Mouse (Mus musculus): ENCODE measurements around the gene Hrh3. TPM values are rescaled to one million over a fixed set of nuclear protein-coding genes. Genes with fewer than 3 reads are reported as not detected.

The Hrh3 gene
- polyA plus RNA-seq, 1 experiment from 2014 or later: not detected

- H3K27me3 ChIP-seq: no peaks in the 10 kb centered on the region
- no peak overlapping the region for H3K9ac ChIP-seq
- H3K36me3 ChIP-seq: peaks cover 54% of the 10 kb centered on the region
- WGBS: 48% methylated on average over 3 of the region's 3 CpGs
- H3K4me2 ChIP-seq (replicated peaks): no peak overlapping the region
- ATAC-seq (ENCODE audit: low FRiP score, low read depth): no peak
- no peaks in the 10 kb centered on the region for H3K9me3 ChIP-seq
- H3K4me3 ChIP-seq: no peak overlapping the region
- H3K27ac ChIP-seq: no peak overlapping the region
- no peaks in the 10 kb centered on the region for H3K4me1 ChIP-seq
Observed at GRCm38 (mm10) chr2:180077622-180078021, 26.7 kb downstream of the Hrh3 start.

- ATAC-seq (ENCODE audit: low FRiP score, low read depth): no peak
- H3K4me2 ChIP-seq (replicated peaks): no peak overlapping the region
- H3K27me3 ChIP-seq: no peaks in the 10 kb centered on the region
- H3K9me3 ChIP-seq: no peaks in the 10 kb centered on the region
- peaks cover 31% of the 10 kb centered on the region for H3K36me3 ChIP-seq
- WGBS: 84% methylated on average over 7 of the region's 7 CpGs
- no peak overlapping the region for H3K27ac ChIP-seq
- no peak overlapping the region for H3K4me3 ChIP-seq
- H3K9ac ChIP-seq: no peak overlapping the region
- H3K4me1 ChIP-seq: peaks cover 15% of the 10 kb centered on the region
Observed at GRCm38 (mm10) chr2:180072886-180073285, 31.4 kb downstream of the Hrh3 start.

- Histone ChIP-seq H3K4me3 (no peak overlapping the region), H3K36me3 (peaks cover 30% of the 10 kb centered on the region), H3K27me3 (no peaks in the 10 kb centered on the region), H3K9me3 (no peaks in the 10 kb centered on the region), H3K9ac (no peak overlapping the region), H3K4me1 (peaks cover 15% of the 10 kb centered on the region), H3K27ac (no peak overlapping the region), H3K4me2 (replicated peaks) (no peak overlapping the region; the same call in 1 of the 2 replicates)
- WGBS: 73% methylated on average over 2 of the region's 2 CpGs
- ATAC-seq (ENCODE audit: low FRiP score, low read depth): no peak
Observed at GRCm38 (mm10) chr2:180071671-180072070, 32.6 kb downstream of the Hrh3 start.

GRCm38 (mm10) chr2:180070481-180071453 lies 33.5 kb downstream of the Hrh3 start, which contains the start of gene Mtg2:
Gene Mtg2 (plus strand): TSS chr2:180070588.
- H3K27ac ChIP-seq: peak within 1 kb of the TSS; percentile 70
- WGBS: 5% methylated on average over 58 of the region's 58 CpGs
- H3K9ac ChIP-seq: peak within 1 kb of the TSS; percentile 80
- peaks cover 30% of the 10 kb centered on the region for H3K36me3 ChIP-seq
- no peaks in the 10 kb centered on the region for H3K27me3 ChIP-seq
- H3K4me2 ChIP-seq (replicated peaks): peak within 1 kb of the TSS; percentile 90
- H3K9me3 ChIP-seq: no peaks in the 10 kb centered on the region
- H3K4me1 ChIP-seq: peaks cover 15% of the 10 kb centered on the region
- ATAC-seq (ENCODE audit: low FRiP score, low read depth): peak; percentile 95
- H3K4me3 ChIP-seq: peak within 1 kb of the TSS; percentile 77

GRCm38 (mm10) chr2:180069770-180070480 lies 34.4 kb downstream of the Hrh3 start:
- WGBS: 34% methylated on average over 20 of the region's 20 CpGs
- Histone ChIP-seq H3K9ac (peak overlapping the region; percentile 80), H3K27me3 (no peaks in the 10 kb centered on the region), H3K9me3 (no peaks in the 10 kb centered on the region), H3K4me1 (peaks cover 15% of the 10 kb centered on the region), H3K27ac (peak overlapping the region; percentile 45; the same call in 1 of the 2 replicates), H3K4me2 (replicated peaks) (peak overlapping the region; percentile 90), H3K36me3 (peaks cover 30% of the 10 kb centered on the region), H3K4me3 (peak overlapping the region; percentile 77)
- ATAC-seq (ENCODE audit: low FRiP score, low read depth): peak; percentile 76

- H3K27ac ChIP-seq: no peak overlapping the region
- no peak overlapping the region for H3K4me3 ChIP-seq
- H3K4me1 ChIP-seq: no peaks in the 10 kb centered on the region
- no peaks in the 10 kb centered on the region for H3K27me3 ChIP-seq
- 93% methylated on average over 11 of the region's 11 CpGs for WGBS
- no peak for ATAC-seq (ENCODE audit: low FRiP score, low read depth)
- no peak overlapping the region for H3K4me2 ChIP-seq (replicated peaks)
- no peak overlapping the region for H3K9ac ChIP-seq
- H3K36me3 ChIP-seq: peaks cover 70% of the 10 kb centered on the region
- no peaks in the 10 kb centered on the region for H3K9me3 ChIP-seq
Observed at GRCm38 (mm10) chr2:180063338-180064131, 40.8 kb downstream of the Hrh3 start.

GRCm38 (mm10) chr2:180053001-180053400 lies 51.3 kb downstream of the Hrh3 start:
- no peaks in the 10 kb centered on the region for H3K4me1 ChIP-seq
- H3K36me3 ChIP-seq: peaks cover 58% of the 10 kb centered on the region
- H3K27me3 ChIP-seq: no peaks in the 10 kb centered on the region
- no peak overlapping the region for H3K4me2 ChIP-seq (replicated peaks)
- 97% methylated on average over 9 of the region's 9 CpGs for WGBS
- H3K27ac ChIP-seq: no peak overlapping the region
- H3K9ac ChIP-seq: no peak overlapping the region
- H3K9me3 ChIP-seq: no peaks in the 10 kb centered on the region
- ATAC-seq (ENCODE audit: low FRiP score, low read depth): no peak
- no peak overlapping the region for H3K4me3 ChIP-seq

GRCm38 (mm10) chr2:180051986-180052733 lies 52.1 kb downstream of the Hrh3 start:
- H3K4me1 ChIP-seq: no peaks in the 10 kb centered on the region
- WGBS: 90% methylated on average over 14 of the region's 14 CpGs
- H3K4me2 ChIP-seq (replicated peaks): no peak overlapping the region
- no peak overlapping the region for H3K9ac ChIP-seq
- no peaks in the 10 kb centered on the region for H3K9me3 ChIP-seq
- H3K4me3 ChIP-seq: no peak overlapping the region
- no peaks in the 10 kb centered on the region for H3K27me3 ChIP-seq
- no peak overlapping the region for H3K27ac ChIP-seq
- H3K36me3 ChIP-seq: peaks cover 51% of the 10 kb centered on the region
- no peak for ATAC-seq (ENCODE audit: low FRiP score, low read depth)

GRCm38 (mm10) chr2:180050986-180051385 lies 53.3 kb downstream of the Hrh3 start:
- WGBS: 21% methylated on average over 5 of the region's 5 CpGs
- Histone ChIP-seq H3K9ac (no peak overlapping the region; the same call in 1 of the 2 replicates), H3K9me3 (no peaks in the 10 kb centered on the region), H3K27ac (no peak overlapping the region), H3K27me3 (no peaks in the 10 kb centered on the region), H3K4me3 (no peak overlapping the region), H3K4me2 (replicated peaks) (no peak overlapping the region), H3K4me1 (no peaks in the 10 kb centered on the region), H3K36me3 (peaks cover 47% of the 10 kb centered on the region)
- ATAC-seq (ENCODE audit: low FRiP score, low read depth): peak; percentile 48; the same call in 1 of the 2 replicates

Measured in limb, embryonic 13.5 days (tissue).